8 mouse cellular contexts compared by ENCODE assay signal in genomic region chr12:55229626-55230519, GRCm38 (mm10). TPM values are rescaled to one million over a fixed set of nuclear protein-coding genes. Genes with fewer than 3 reads are reported as not detected.
DNase-seq lines count a peak whose midpoint lies in the region; ATAC-seq and TF ChIP-seq lines count a peak whose summit lies in the region.
"Not testable (repeated sequence)": the region's sequence is repeated elsewhere in the genome, so short reads cannot be mapped to it uniquely, and the experiment has no call there.

TSS of gene Srp54c (plus strand) at chr12:55230168.

- not testable (repeated sequence) for H3K9ac ChIP-seq in ES-Bruce4 (ENCODE audit: low read depth, poor library complexity, severe bottlenecking); heart, embryonic 15.5 days; lung, postnatal 0 days (replicated peaks; ENCODE audit: low read depth); neural tube, embryonic 15.5 days (replicated peaks)
- H3K9ac ChIP-seq in intestine, embryonic 16.5 days (ENCODE audit: low read depth, low read length), result peak within 1 kb of the TSS; percentile 51; the same call in 1 of the 2 replicates

- not testable (repeated sequence) for TF ChIP-seq POLR2A in ES-Bruce4 (IDR thresholded peaks at IDR 0.05; ENCODE audit: insufficient read depth, low read length)

- not testable (repeated sequence) for TF ChIP-seq EP300 in ES-Bruce4 (IDR thresholded peaks at IDR 0.05; ENCODE audit: insufficient read depth, low read depth, low read length); lung, postnatal 0 days (IDR thresholded peaks at IDR 0.05)

- not testable (repeated sequence) for H3K27me3 ChIP-seq in ES-Bruce4 (ENCODE audit: control insufficient read depth, insufficient read depth, low read length, poor library complexity, severe bottlenecking); heart, embryonic 15.5 days; intestine, embryonic 16.5 days (replicated peaks; ENCODE audit: control insufficient read depth, insufficient read depth, low read length); lung, postnatal 0 days (replicated peaks; ENCODE audit: insufficient read depth, low read length); neural tube, embryonic 15.5 days (replicated peaks)

- H3K4me1 ChIP-seq in ES-Bruce4 (ENCODE audit: control insufficient read depth, insufficient read depth, low read length); heart, embryonic 15.5 days (replicated peaks); intestine, embryonic 16.5 days (ENCODE audit: control insufficient read depth, insufficient read depth, low read length); lung, postnatal 0 days (ENCODE audit: insufficient read depth, low read depth, low read length); neural tube, embryonic 15.5 days: not testable (repeated sequence)

- WGBS in heart, embryonic 15.5 days, result no CpG with 5 or more reads among the region's 57 CpGs
- no CpG with 5 or more reads among the region's 57 CpGs for WGBS in intestine, embryonic 16.5 days
- no CpG with 5 or more reads among the region's 57 CpGs for WGBS in lung, postnatal 0 days
- WGBS in neural tube, embryonic 15.5 days, result no CpG with 5 or more reads among the region's 57 CpGs

- TF ChIP-seq CTCF in ES-Bruce4 (IDR thresholded peaks at IDR 0.05; ENCODE audit: low read depth, low read length); lung, postnatal 0 days (IDR thresholded peaks at IDR 0.05): not testable (repeated sequence)

- H3K9me3 ChIP-seq in ES-Bruce4 (replicated peaks; ENCODE audit: control insufficient read depth, insufficient read depth, low read length, poor library complexity, severe bottlenecking); heart, embryonic 15.5 days (replicated peaks); intestine, embryonic 16.5 days (ENCODE audit: control insufficient read depth, low read length); lung, postnatal 0 days (ENCODE audit: low read length); neural tube, embryonic 15.5 days (replicated peaks): not testable (repeated sequence)

- peak; percentile 91 for ATAC-seq in common myeloid progenitor, adult 5-6 weeks (replicated peaks; ENCODE audit: low read depth, poor library complexity, severe bottlenecking)
- ATAC-seq in frontal cortex, adult (ENCODE audit: low TSS enrichment), result peak; percentile 99
- peak; percentile 98 for ATAC-seq in heart, embryonic 15.5 days (replicated peaks; ENCODE audit: insufficient number of reproducible peaks, insufficient read depth, low FRiP score, low read depth)
- ATAC-seq in intestine, embryonic 16.5 days, result peak; percentile 99
- ATAC-seq in lung, postnatal 0 days, result peak; percentile 98
- peak; percentile 98 for ATAC-seq in neural tube, embryonic 15.5 days (ENCODE audit: low FRiP score)

- H3K36me3 ChIP-seq in ES-Bruce4 (ENCODE audit: control insufficient read depth, insufficient read depth, low read length, poor library complexity, severe bottlenecking); heart, embryonic 15.5 days; intestine, embryonic 16.5 days (ENCODE audit: control insufficient read depth, insufficient read depth, low read length); lung, postnatal 0 days (ENCODE audit: insufficient read depth, low read length); neural tube, embryonic 15.5 days: not testable (repeated sequence)

- not testable (repeated sequence) for H3K27ac ChIP-seq in ES-Bruce4 (ENCODE audit: insufficient read depth, low read length); heart, embryonic 15.5 days; intestine, embryonic 16.5 days (ENCODE audit: low read length); lung, postnatal 0 days (ENCODE audit: low read length); neural tube, embryonic 15.5 days (replicated peaks)

- not testable (repeated sequence) for DNase-seq in left cerebral cortex, postnatal 36 days (ENCODE audit: low spot score in 2 of 2); lung, postnatal 0 days (ENCODE audit: low spot score)

- intact Hi-C loops in left cerebral cortex, postnatal 36 days (cut with DNase I), result not testable (repeated sequence)

- H3K4me2 ChIP-seq in heart, embryonic 15.5 days; intestine, embryonic 16.5 days (ENCODE audit: low read depth, low read length); lung, postnatal 0 days (replicated peaks; ENCODE audit: low read depth, low read length): not testable (repeated sequence)
- H3K4me2 ChIP-seq in neural tube, embryonic 15.5 days, result peak within 1 kb of the TSS; percentile 30; the same call in 1 of the 2 replicates

- H3K4me3 ChIP-seq in ES-Bruce4 (ENCODE audit: low read depth, low read length), result peak within 1 kb of the TSS; percentile 35
- H3K4me3 ChIP-seq in heart, embryonic 15.5 days, result peak within 1 kb of the TSS; percentile 46
- H3K4me3 ChIP-seq in intestine, embryonic 16.5 days (ENCODE audit: low read length), result peak within 1 kb of the TSS; percentile 36
- H3K4me3 ChIP-seq in lung, postnatal 0 days (ENCODE audit: low read depth, low read length), result peak within 1 kb of the TSS; percentile 26; the same call in 1 of the 2 replicates
- H3K4me3 ChIP-seq in neural tube, embryonic 15.5 days (replicated peaks), result peak within 1 kb of the TSS; percentile 37

RNA-seq across cellular contexts. Expression of gene Srp54c, which starts in this region (rescaled TPM):
- polyA plus RNA-seq in ES-Bruce4 (2011; ENCODE audit: insufficient read depth, insufficient read length, low read depth, missing spikeins), result 74.2 and 76.7 TPM in 2 replicates
- total RNA-seq in common myeloid progenitor, adult 5-6 weeks (2017), result 94.8 and 98.0 TPM in 2 replicates
- polyA plus RNA-seq in heart, embryonic 15.5 days (2015; fragmentation: Nextera tagmentation; extraction: Ambion mirVana), result 52.0 and 58.6 TPM in 2 replicates
- 66.9 and 67.1 TPM in 2 replicates for polyA plus RNA-seq in intestine, embryonic 16.5 days (2015; fragmentation: Nextera tagmentation; extraction: Ambion mirVana)
- total RNA-seq in left cerebral cortex, postnatal 36 days (2021), result 10 to 100 TPM; 36.0 to 37.3 TPM
- 52.8 and 57.9 TPM in 2 replicates for polyA plus RNA-seq in lung, postnatal 0 days (2015; fragmentation: Nextera tagmentation; extraction: Ambion mirVana)
- polyA plus RNA-seq in neural tube, embryonic 15.5 days (2015; fragmentation: Nextera tagmentation; extraction: Ambion mirVana), result 80.4 TPM in 2 replicates
